Mouse (Mus musculus) stomach, postnatal 0 days (tissue): ENCODE results near the gene Cx3cl1.

ENCODE experiments used
- CTCF ChIP-seq: IDR thresholded peaks from 2 replicates; pipeline ENCODE4 v1.5.1; 2016; ENCODE audit warnings: antibody characterized with exemption, low read depth, mild to moderate bottlenecking, moderate library complexity
- EP300 ChIP-seq: optimal IDR thresholded peaks from 2 replicates; pipeline ENCODE3; 2016; ENCODE audit warnings: antibody characterized with exemption

GRCm38 (mm10) chr8:94734735-94735350 is 37.0 kb upstream of the Cx3cl1 start:
- TF ChIP-seq EP300 (no peak), CTCF (no peak)
